Mouse (Mus musculus) heart, postnatal 0 days (tissue): ENCODE measurements around the gene Art1. TPM values are rescaled to one million over a fixed set of nuclear protein-coding genes. Genes with fewer than 3 reads are reported as not detected.

Source experiments
- ATAC-seq: fragments of 200-750 bp; cut with Nextera tagmentation; 2 replicates; pipeline ENCODE4 v1.8.0; 2017; ENCODE audit warnings: low read depth, moderate number of reproducible peaks, moderate library complexity; ENCODE audit not compliant: insufficient read depth
- DNase-seq: peaks from one replicate; pipeline ENCODE4 v3.0.0-alpha.2; 2016; ENCODE audit warnings: low spot score
- H3K27ac ChIP-seq: fragments of 300-500 bp; sonication (generic); 2 replicates; pipeline ENCODE4 v1.5.1; 2014; ENCODE audit warnings: low read depth, mild to moderate bottlenecking
- H3K27me3 ChIP-seq: fragments of 300-500 bp; sonication (generic); 2 replicates; pipeline ENCODE4 v1.6.1; 2014; ENCODE audit warnings: low read length, mixed read lengths; ENCODE audit not compliant: control insufficient read depth, insufficient read depth
- H3K36me3 ChIP-seq: fragments of 300-500 bp; sonication (generic); replicated peaks from 2 replicates; pipeline ENCODE4 v1.6.1; 2014; ENCODE audit warnings: low read length, mixed read lengths; ENCODE audit not compliant: control insufficient read depth, insufficient read depth
- H3K4me1 ChIP-seq: fragments of 300-500 bp; sonication (generic); 2 replicates; pipeline ENCODE4 v1.6.1; 2014; ENCODE audit warnings: antibody characterized with exemption; ENCODE audit not compliant: control insufficient read depth, insufficient read depth
- H3K4me2 ChIP-seq: fragments of 300-500 bp; sonication (generic); 2 replicates; pipeline ENCODE4 v1.6.1; 2014; ENCODE audit warnings: low read depth, mild to moderate bottlenecking, low read length, moderate library complexity
- H3K4me3 ChIP-seq: fragments of 300-500 bp; sonication (generic); 2 replicates; pipeline ENCODE4 v1.5.1; 2014; ENCODE audit warnings: low read depth, low read length
- H3K9ac ChIP-seq: fragments of 300-500 bp; sonication (generic); replicated peaks from 2 replicates; pipeline ENCODE4 v1.6.1; 2014; ENCODE audit warnings: low read depth, low read length, mixed read lengths
- H3K9me3 ChIP-seq: fragments of 300-500 bp; sonication (generic); replicated peaks from 2 replicates; pipeline ENCODE4 v1.6.1; 2016; ENCODE audit warnings: low read length; ENCODE audit not compliant: control insufficient read depth
- CTCF ChIP-seq: IDR thresholded peaks from 2 replicates; pipeline ENCODE4 v1.5.1; 2016; ENCODE audit warnings: antibody characterized with exemption, control low read depth, low read depth
- EP300 ChIP-seq: IDR thresholded peaks from 2 replicates; pipeline ENCODE4 v1.6.1; 2016; ENCODE audit warnings: antibody characterized with exemption, low read depth
- WGBS: fragments of 180-500 bp; shearing (Covaris S2); extraction: QIAGEN DNeasy Blood & Tissue Kit; methylation state at CpG from one replicate; pipeline ENCODE4 v1.1.7; 2014; 5-methylcytosine and 5-hydroxymethylcytosine counted together
- polyA plus RNA-seq: library from polyadenylated mRNA; unstranded; fragments of >200 nt; fragmentation: Nextera tagmentation; extraction: Ambion mirVana; gene quantifications from 2 replicates; pipeline ENCODE4 v1.2.1, GENCODE M21; 2015
- total RNA-seq: library from RNA; depleted of rRNA; stranded (reverse); fragments of >200 nt; gene quantifications from 2 replicates; pipeline ENCODE4 v1.2.3, GENCODE M21; 2014; ENCODE audit warnings: low replicate concordance; rRNA removed

The Art1 gene
- total RNA-seq (3.4 and 13.6 TPM in 2 replicates), polyA plus RNA-seq (10.7 and 12.0 TPM in 2 replicates)

DNA sequence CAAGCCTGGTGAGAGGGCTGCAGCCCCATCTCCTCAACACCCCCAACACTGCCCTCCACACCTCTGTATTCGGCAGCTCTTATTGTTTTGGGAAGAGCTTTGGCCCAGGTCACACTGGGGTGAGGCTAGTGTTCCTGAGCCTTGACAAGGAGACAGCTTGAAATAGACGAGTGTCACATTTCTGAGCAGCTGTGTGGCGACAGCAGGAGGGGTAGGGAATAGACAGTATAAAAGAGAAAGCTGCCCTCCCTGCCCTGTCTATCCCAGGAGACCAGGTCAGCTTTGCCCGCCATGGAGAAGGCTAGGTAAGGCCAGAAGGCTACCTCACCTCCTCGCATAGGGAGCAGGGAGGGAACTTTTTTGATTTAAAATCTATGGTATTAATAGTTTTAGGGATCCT, at the start of gene Art1:
Gene Art1, plus strand, starts transcription at position 257 of the 400 bp plus-strand sequence.
- no peak within 1 kb of the TSS for H3K9ac ChIP-seq
- no peak for DNase-seq

DNA sequence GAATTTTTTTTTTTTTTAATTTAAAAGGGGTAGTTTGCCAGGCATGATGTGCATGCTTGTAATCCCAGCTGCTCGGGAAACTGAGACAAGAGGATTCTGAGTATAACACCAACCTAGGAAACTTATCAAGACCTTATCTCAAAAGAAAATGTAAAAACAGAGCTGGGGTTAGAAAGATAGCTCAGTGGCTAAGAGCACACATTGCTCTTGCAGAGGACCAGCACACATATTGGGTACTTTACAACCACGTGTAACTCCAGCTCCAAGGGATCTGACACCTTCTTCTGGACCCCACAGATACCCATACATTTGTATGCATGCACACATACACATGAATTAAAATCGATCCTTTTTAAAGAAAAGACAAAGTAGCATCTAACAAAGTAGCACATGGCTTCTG, 40.2 kb upstream of the Art1 start:
- no peak for DNase-seq
- 74% methylated on average over 3 of the region's 3 CpGs for WGBS
- no peak for TF ChIP-seq EP300
- no peak for TF ChIP-seq CTCF

More for the DNA sequence above, at the start of gene Art1:
- Histone ChIP-seq H3K4me3 (no peak within 1 kb of the TSS), H3K27ac (peak within 1 kb of the TSS; percentile 44), H3K27me3 (no peaks in the 10 kb centered on the region), H3K9me3 (no peaks in the 10 kb centered on the region), H3K4me1 (peaks cover 17% of the 10 kb centered on the region), H3K36me3 (no peaks in the 10 kb centered on the region), H3K4me2 (peak within 1 kb of the TSS; percentile 65; the same call in 1 of the 2 replicates)
- 40% methylated on average over 5 of the region's 5 CpGs for WGBS
- no peak for TF ChIP-seq EP300
- TF ChIP-seq CTCF: no peak
- no peak for ATAC-seq

DNA sequence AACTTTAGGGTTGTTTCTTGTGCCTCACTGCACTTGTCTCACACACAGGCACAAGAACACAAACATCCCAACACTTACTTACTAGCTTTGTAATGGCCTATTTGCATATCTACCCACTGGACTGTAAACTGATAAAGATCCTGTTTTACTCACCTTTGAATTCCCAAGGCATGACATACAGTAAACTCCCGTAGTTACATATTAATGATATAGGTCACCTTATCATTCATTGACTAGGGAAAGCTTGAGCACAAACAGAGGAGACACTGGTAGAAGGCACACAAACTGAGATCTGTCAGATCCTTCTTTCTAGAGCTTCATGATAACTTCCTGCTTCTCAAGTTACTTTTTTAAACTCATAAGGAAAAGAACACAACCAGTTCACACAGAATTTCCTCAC, 39.3 kb upstream of the Art1 start:
- WGBS: 51% methylated on average over 1 of the region's 1 CpGs
- no peak overlapping the region for H3K27ac ChIP-seq
- TF ChIP-seq EP300: no peak
- no peak for TF ChIP-seq CTCF
- H3K4me1 ChIP-seq: peaks cover 17% of the 10 kb centered on the region
- no peak overlapping the region for H3K4me3 ChIP-seq
- H3K9me3 ChIP-seq: no peaks in the 10 kb centered on the region
- H3K27me3 ChIP-seq: no peaks in the 10 kb centered on the region
- DNase-seq (no peak), ATAC-seq (no peak)
- H3K36me3 ChIP-seq: 0 out of 2 replicates have a peak, but pooled peaks cover 6% of the 10 kb centered on the region
- H3K4me2 ChIP-seq: no peak overlapping the region
- no peak overlapping the region for H3K9ac ChIP-seq

More for the DNA sequence above, 40.2 kb upstream of the Art1 start:
- H3K9me3 ChIP-seq: no peaks in the 10 kb centered on the region
- no peak overlapping the region for H3K9ac ChIP-seq
- no peak for ATAC-seq
- H3K4me1 ChIP-seq: peaks cover 15% of the 10 kb centered on the region
- no peak overlapping the region for H3K4me3 ChIP-seq
- 0 out of 2 replicates have a peak, but pooled peaks cover 6% of the 10 kb centered on the region for H3K36me3 ChIP-seq
- H3K27ac ChIP-seq: no peak overlapping the region
- H3K27me3 ChIP-seq: no peaks in the 10 kb centered on the region
- no peak overlapping the region for H3K4me2 ChIP-seq

DNA sequence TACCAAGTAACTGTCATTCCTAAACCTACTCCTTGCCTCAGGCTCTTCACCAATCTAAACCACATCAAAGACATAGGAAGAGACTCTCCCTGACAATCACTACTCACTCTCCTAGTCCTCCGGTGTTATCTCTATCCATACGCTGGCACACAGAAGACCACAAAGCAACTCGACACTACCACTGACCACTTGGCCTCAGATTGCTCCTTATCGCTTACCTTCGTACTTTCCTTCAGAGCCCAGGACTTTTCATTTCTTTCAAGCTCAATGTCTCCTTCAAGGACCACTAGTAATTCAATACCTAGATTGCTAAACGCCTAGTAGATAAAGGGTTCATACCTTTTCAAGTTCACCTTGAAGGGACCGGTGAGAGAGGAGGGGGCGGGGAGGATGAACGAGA, 37.7 kb upstream of the Art1 start:
- H3K4me3 ChIP-seq: peak overlapping the region; percentile 76
- no peak for DNase-seq
- WGBS: 46% methylated on average over 9 of the region's 9 CpGs
- TF ChIP-seq EP300: no peak
- TF ChIP-seq CTCF: no peak
- H3K27ac ChIP-seq: no peak overlapping the region
- peaks cover 17% of the 10 kb centered on the region for H3K4me1 ChIP-seq
- 0 out of 2 replicates have a peak, but pooled peaks cover 6% of the 10 kb centered on the region for H3K36me3 ChIP-seq
- no peaks in the 10 kb centered on the region for H3K9me3 ChIP-seq
- no peak for ATAC-seq
- no peak overlapping the region for H3K9ac ChIP-seq
- H3K27me3 ChIP-seq: no peaks in the 10 kb centered on the region
- peak overlapping the region; percentile 78 for H3K4me2 ChIP-seq

DNA sequence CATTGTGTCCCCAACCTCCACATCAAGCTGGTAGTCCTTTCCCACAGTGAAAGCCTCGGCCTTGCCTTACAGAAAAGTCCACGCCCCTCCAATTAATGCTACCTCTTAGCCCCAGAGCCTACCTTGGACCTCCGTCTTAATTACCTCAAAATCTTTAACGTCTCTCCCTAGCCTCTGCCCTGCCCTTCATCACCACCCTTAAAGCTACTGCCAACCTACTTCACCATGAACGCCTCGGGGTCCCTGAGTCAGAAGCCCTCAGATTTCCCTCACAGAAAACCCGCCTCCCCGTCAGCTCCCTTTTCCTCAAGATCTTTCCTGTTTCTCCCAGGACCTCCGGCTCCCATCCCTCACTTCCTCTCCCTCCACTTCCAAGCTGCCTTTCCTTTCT, 36.9 kb upstream of the Art1 start:
- WGBS: under 1% methylated on average over 9 of the region's 9 CpGs

More for the DNA sequence above, 36.9 kb upstream of the Art1 start:
- no peak for ATAC-seq
- DNase-seq: no peak
- Histone ChIP-seq H3K36me3 (0 out of 2 replicates have a peak, but pooled peaks cover 3% of the 10 kb centered on the region), H3K4me1 (peaks cover 17% of the 10 kb centered on the region), H3K9me3 (no peaks in the 10 kb centered on the region), H3K4me2 (peak overlapping the region; percentile 78), H3K4me3 (peak overlapping the region; percentile 76), H3K27me3 (no peaks in the 10 kb centered on the region), H3K27ac (peak overlapping the region; percentile 77), H3K9ac (peak overlapping the region; percentile 63)
- TF ChIP-seq EP300 (no peak), CTCF (no peak)
